Mouse (Mus musculus) lung, postnatal 0 days (tissue): ENCODE results near the gene Lhb.

ENCODE experiments used
- CTCF ChIP-seq: IDR thresholded peaks from 2 replicates; pipeline ENCODE4 v1.5.1; 2016; ENCODE audit warnings: antibody characterized with exemption, mild to moderate bottlenecking
- EP300 ChIP-seq: IDR thresholded peaks from 2 replicates; pipeline ENCODE4 v1.6.1; 2016; ENCODE audit warnings: antibody characterized with exemption, mild to moderate bottlenecking, control low read depth

DNA sequence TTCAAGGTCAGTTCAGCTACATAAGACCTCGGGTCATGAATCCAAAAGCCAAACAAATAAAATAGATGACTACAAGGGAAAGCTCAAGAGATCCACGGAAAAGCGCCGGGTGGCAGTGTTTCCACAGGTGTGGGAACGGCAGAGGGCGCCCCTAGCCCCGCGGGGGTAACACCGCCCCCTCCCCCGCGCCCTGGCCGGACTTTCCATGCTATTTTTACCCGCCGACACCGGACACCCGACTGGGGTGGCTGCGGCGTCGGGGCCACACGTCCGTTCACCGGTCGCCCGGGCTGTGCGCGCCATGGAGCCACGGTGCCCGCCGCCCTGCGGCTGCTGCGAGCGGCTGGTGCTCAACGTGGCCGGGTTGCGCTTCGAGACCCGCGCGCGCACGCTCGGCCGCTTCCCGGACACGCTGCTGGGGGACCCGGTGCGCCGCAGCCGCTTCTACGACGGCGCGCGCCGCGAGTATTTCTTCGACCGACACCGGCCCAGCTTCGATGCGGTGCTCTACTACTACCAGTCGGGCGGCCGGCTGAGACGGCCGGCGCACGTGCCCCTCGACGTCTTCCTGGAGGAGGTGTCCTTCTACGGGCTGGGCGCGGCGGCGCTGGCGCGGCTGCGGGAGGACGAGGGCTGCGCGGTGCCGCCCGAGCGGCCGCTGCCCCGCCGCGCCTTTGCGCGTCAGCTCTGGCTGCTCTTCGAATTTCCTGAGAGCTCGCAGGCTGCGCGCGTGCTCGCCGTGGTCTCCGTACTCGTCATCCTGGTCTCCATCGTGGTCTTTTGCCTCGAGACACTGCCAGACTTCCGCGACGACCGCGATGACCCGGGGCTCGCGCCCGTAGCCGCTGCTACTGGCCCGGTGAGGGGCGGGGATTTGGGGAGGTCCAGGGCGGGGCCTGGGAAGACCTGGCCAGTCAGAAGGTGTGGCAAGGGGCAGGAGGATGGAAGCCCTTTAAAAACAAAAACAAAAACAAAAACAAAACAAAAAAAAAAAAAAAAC, 14.2 kb upstream of the Lhb start:
- TF ChIP-seq CTCF (peak; percentile 18; the same call in 1 of the 2 replicates), EP300 (no peak)
